Comparison of ENCODE assay signal across 27 mouse cellular contexts in genomic region chr8:88318151-88318550, GRCm38 (mm10). TPM values are rescaled to one million over a fixed set of nuclear protein-coding genes. Genes with fewer than 3 reads are reported as not detected.
DNase-seq lines count a peak whose midpoint lies in the region; ATAC-seq lines count a peak whose summit lies in the region.
"Had no signal": no experiment of that assay in that cellular context is flagged by ENCODE, and none has a peak within 500 bp of the region (broad histone marks: within the 10 kb centered on the region; RNA-seq: fewer than 3 reads in every experiment).

No protein-coding gene starts in this region.

- WGBS in forebrain, embryonic 11.5 days, result 91% methylated on average over 8 of the region's 8 CpGs
- 94% methylated on average over 8 of the region's 8 CpGs for WGBS in forebrain, embryonic 16.5 days
- 96% methylated on average over 8 of the region's 8 CpGs for WGBS in liver, embryonic 12.5 days (ENCODE audit: insufficient replicate concordance)
- 91% methylated on average over 8 of the region's 8 CpGs for WGBS in kidney, embryonic 15.5 days

- H3K4me2 ChIP-seq in forebrain, embryonic 11.5 days (ENCODE audit: low read depth, low read length, severe bottlenecking), result no peak overlapping the region
- no peak overlapping the region for H3K4me2 ChIP-seq in forebrain, embryonic 16.5 days (ENCODE audit: low read length)
- H3K4me2 ChIP-seq in liver, embryonic 12.5 days, result no peak overlapping the region
- H3K4me2 ChIP-seq in kidney, embryonic 15.5 days, result no peak overlapping the region
- H3K4me2 ChIP-seq: embryonic facial prominence, embryonic 13.5 days; forebrain, embryonic 13.5 days; heart, embryonic 11.5 days; hindbrain, embryonic 13.5 days had no signal

- no peaks in the 10 kb centered on the region for H3K4me1 ChIP-seq in forebrain, embryonic 11.5 days (replicated peaks; ENCODE audit: control insufficient read depth, insufficient read depth, low read length)
- H3K4me1 ChIP-seq in forebrain, embryonic 16.5 days (replicated peaks; ENCODE audit: control insufficient read depth, insufficient read depth, low read length), result peaks cover 12% of the 10 kb centered on the region
- H3K4me1 ChIP-seq in liver, embryonic 12.5 days, result no peaks in the 10 kb centered on the region
- H3K4me1 ChIP-seq in kidney, embryonic 15.5 days, result peaks cover 16% of the 10 kb centered on the region

- H3K9me3 ChIP-seq in forebrain, embryonic 11.5 days (ENCODE audit: control insufficient read depth, low read length), result no peaks in the 10 kb centered on the region
- H3K9me3 ChIP-seq in forebrain, embryonic 16.5 days (ENCODE audit: control insufficient read depth, low read length), result no peaks in the 10 kb centered on the region
- no peaks in the 10 kb centered on the region for H3K9me3 ChIP-seq in liver, embryonic 12.5 days (replicated peaks)
- no peaks in the 10 kb centered on the region for H3K9me3 ChIP-seq in kidney, embryonic 15.5 days (replicated peaks)
- H3K9me3 ChIP-seq: embryonic facial prominence, embryonic 10.5 days; embryonic facial prominence, embryonic 13.5 days; forebrain, embryonic 13.5 days; G1E; hindbrain, embryonic 10.5 days; hindbrain, embryonic 13.5 days had no signal

- ATAC-seq in forebrain, embryonic 11.5 days (replicated peaks; ENCODE audit: low FRiP score), result no peak
- ATAC-seq in forebrain, embryonic 16.5 days, result no peak
- no peak for ATAC-seq in liver, embryonic 12.5 days
- no peak for ATAC-seq in kidney, embryonic 15.5 days (replicated peaks; ENCODE audit: low FRiP score)
- ATAC-seq: forebrain, embryonic 13.5 days; forebrain, postnatal 0 days; hindbrain, embryonic 16.5 days; Patski had no signal

- no peak overlapping the region for H3K27ac ChIP-seq in forebrain, embryonic 11.5 days (ENCODE audit: low read depth, low read length)
- H3K27ac ChIP-seq in forebrain, embryonic 16.5 days (ENCODE audit: low read length), result no peak overlapping the region
- no peak overlapping the region for H3K27ac ChIP-seq in liver, embryonic 12.5 days
- no peak overlapping the region for H3K27ac ChIP-seq in kidney, embryonic 15.5 days
- H3K27ac ChIP-seq: embryonic facial prominence, embryonic 13.5 days; forebrain, embryonic 13.5 days; hindbrain, embryonic 10.5 days; hindbrain, embryonic 13.5 days had no signal

- no peaks in the 10 kb centered on the region for H3K27me3 ChIP-seq in forebrain, embryonic 11.5 days (ENCODE audit: control insufficient read depth, insufficient read depth, low read length)
- no peaks in the 10 kb centered on the region for H3K27me3 ChIP-seq in forebrain, embryonic 16.5 days (replicated peaks; ENCODE audit: control insufficient read depth, insufficient read depth, low read length)
- H3K27me3 ChIP-seq in liver, embryonic 12.5 days (replicated peaks), result no peaks in the 10 kb centered on the region
- no peaks in the 10 kb centered on the region for H3K27me3 ChIP-seq in kidney, embryonic 15.5 days
- H3K27me3 ChIP-seq: CH12.LX; embryonic facial prominence, embryonic 13.5 days; forebrain, embryonic 13.5 days; hindbrain, embryonic 13.5 days; Patski had no signal

- H3K9ac ChIP-seq in forebrain, embryonic 11.5 days (ENCODE audit: low read length), result no peak overlapping the region
- H3K9ac ChIP-seq in forebrain, embryonic 16.5 days (replicated peaks; ENCODE audit: low read depth, low read length), result no peak overlapping the region
- no peak overlapping the region for H3K9ac ChIP-seq in liver, embryonic 12.5 days
- no peak overlapping the region for H3K9ac ChIP-seq in kidney, embryonic 15.5 days
- H3K9ac ChIP-seq: embryonic facial prominence, embryonic 13.5 days; forebrain, embryonic 13.5 days; forebrain, postnatal 0 days; hindbrain, embryonic 13.5 days had no signal

- DNase-seq in forebrain, embryonic 11.5 days (ENCODE audit: low spot score), result peak; percentile 34
- peak; percentile 2 for DNase-seq in liver
- peak; percentile 43 for DNase-seq in testis, postnatal 10 days (ENCODE audit: low spot score)
- DNase-seq in testis, postnatal 14 days (ENCODE audit: low spot score), result no peak
- DNase-seq: adrenal gland, postnatal 10 days; B cell, adult 2 months; cerebellum, adult 11-12 months; cerebellum, adult 8-10 months; cerebellum, postnatal 36 days; forebrain, postnatal 0 days; gastrocnemius, postnatal 14 days; heart, adult 18-20 months had no signal

- H3K4me3 ChIP-seq in forebrain, embryonic 11.5 days (ENCODE audit: low read depth, low read length), result no peak overlapping the region
- H3K4me3 ChIP-seq in forebrain, embryonic 16.5 days (replicated peaks; ENCODE audit: low read length), result no peak overlapping the region
- H3K4me3 ChIP-seq in liver, embryonic 12.5 days, result no peak overlapping the region
- no peak overlapping the region for H3K4me3 ChIP-seq in kidney, embryonic 15.5 days (replicated peaks)
- H3K4me3 ChIP-seq: embryonic facial prominence, embryonic 10.5 days; embryonic facial prominence, embryonic 13.5 days; erythroblast, embryonic 14.5 days; forebrain, embryonic 13.5 days; gastrocnemius, adult 2 months; hindbrain, embryonic 10.5 days; hindbrain, embryonic 13.5 days had no signal

- H3K36me3 ChIP-seq in forebrain, embryonic 11.5 days (ENCODE audit: control insufficient read depth, insufficient read depth, low read length), result no peaks in the 10 kb centered on the region
- H3K36me3 ChIP-seq in forebrain, embryonic 16.5 days (ENCODE audit: control insufficient read depth, insufficient read depth), result no peaks in the 10 kb centered on the region
- H3K36me3 ChIP-seq in liver, embryonic 12.5 days, result peaks cover 100% of the 10 kb centered on the region
- H3K36me3 ChIP-seq in kidney, embryonic 15.5 days, result no peaks in the 10 kb centered on the region
- H3K36me3 ChIP-seq: embryonic facial prominence, embryonic 13.5 days; hindbrain, embryonic 13.5 days had no signal

RNA-seq across cellular contexts. Expression of gene Brd7, which starts 43.8 kb away (rescaled TPM):
- 81.9 and 99.8 TPM in 2 replicates for polyA plus RNA-seq in forebrain, embryonic 11.5 days (2014; fragmentation: Nextera tagmentation; extraction: Ambion mirVana)
- polyA plus RNA-seq in forebrain, embryonic 16.5 days (2015; fragmentation: Nextera tagmentation; extraction: Ambion mirVana), result 64.0 and 72.2 TPM in 2 replicates
- polyA plus RNA-seq in liver, embryonic 12.5 days (2016; fragmentation: Nextera tagmentation; extraction: Ambion mirVana), result 61.3 and 64.7 TPM in 2 replicates
- polyA plus RNA-seq in kidney, embryonic 15.5 days (2015; fragmentation: Nextera tagmentation; extraction: Ambion mirVana), result 68.6 and 74.4 TPM in 2 replicates

RNA-seq across cellular contexts. Expression of gene Adcy7, which starts 45.9 kb away (rescaled TPM):
- 3.0 and 3.4 TPM in 2 replicates for polyA plus RNA-seq in forebrain, embryonic 11.5 days (2014; fragmentation: Nextera tagmentation; extraction: Ambion mirVana)
- polyA plus RNA-seq in forebrain, embryonic 16.5 days (2015; fragmentation: Nextera tagmentation; extraction: Ambion mirVana), result 2.1 TPM in 2 replicates
- 38.0 and 41.6 TPM in 2 replicates for polyA plus RNA-seq in liver, embryonic 12.5 days (2016; fragmentation: Nextera tagmentation; extraction: Ambion mirVana)
- polyA plus RNA-seq in kidney, embryonic 15.5 days (2015; fragmentation: Nextera tagmentation; extraction: Ambion mirVana), result 2.9 and 3.1 TPM in 2 replicates
